Mouse (Mus musculus) embryonic stem cell, embryonic (primary cell): ENCODE results near the gene Rcc1l.

Experiments used
- CTCF ChIA-PET, 4 experiments: fragments of 300-600 bp in 2 of 4; fragments of 350-600 bp in 2 of 4; sonication (Branson Sonifier 250); formaldehyde crosslinking; loops; one replicate each; lab custom pipeline; 2022; ENCODE audit warnings: inconsistent platforms in 2 of 4; lab: Charles Lee
- POLR2A ChIA-PET, 4 experiments: fragments of 300-600 bp in 2 of 4; fragments of 350-600 bp in 2 of 4; sonication (Branson Sonifier 250); formaldehyde crosslinking; loops; one replicate each; lab custom pipeline; 2022; ENCODE audit warnings: antibody characterized with exemption in 4 of 4, inconsistent platforms in 1 of 4; lab: Charles Lee

Rcc1l gene

GRCm38 (mm10) chr5:134176169-134176881 lies at the start of gene Rcc1l:
TSS of gene Rcc1l (minus strand) at chr5:134176774.
- POLR2A ChIA-PET: interaction anchor here (0.6 to 5.5 kb wide), 60 partner anchors 8 to 789 kb away, joined by 3 to 27 read pairs (median 4); partner anchors contain the start of gene Gtf2ird2 (in 2 of the 4)
- CTCF ChIA-PET: interaction anchor here in 3 of 4 experiments (0.6 to 2.5 kb wide), 17 partner anchors 9 to 972 kb away, joined by 3 to 8 read pairs (median 4); no protein-coding TSS in a partner anchor

GRCm38 (mm10) chr5:134225110-134225901 lies 48.7 kb upstream of the Rcc1l start:
- ChIA-PET CTCF (interaction anchor here in 2 of 4 experiments (0.6 to 1.6 kb wide), 6 partner anchors 9 to 241 kb away, joined by 3 to 4 read pairs (median 3); no protein-coding TSS in a partner anchor), POLR2A (interaction anchor here in 3 of 4 experiments (0.6 to 2.8 kb wide), 7 partner anchors 11 to 1406 kb away, joined by 3 to 10 read pairs (median 3); partner anchors contain the start of gene Gtf2ird2 (in 1 of the 3))

GRCm38 (mm10) chr5:134221708-134222150 lies 45.2 kb upstream of the Rcc1l start:
- ChIA-PET CTCF (no interaction called here), POLR2A (interaction anchor here in 1 of 4 experiments (0.5 kb wide), 1 partner anchor 259 kb away, joined by 3 read pairs; no protein-coding TSS in a partner anchor)

- ChIA-PET POLR2A (interaction anchor here in 1 of 4 experiments (0.5 kb wide), 1 partner anchor 259 kb away, joined by 3 read pairs; no protein-coding TSS in a partner anchor), CTCF (interaction anchor here in 1 of 4 experiments (0.7 kb wide), 1 partner anchor 17 kb away, joined by 3 read pairs; no protein-coding TSS in a partner anchor)
Measured at GRCm38 (mm10) chr5:134221278-134221677, 44.7 kb upstream of the Rcc1l start.

GRCm38 (mm10) chr5:134217900-134218299 lies 41.3 kb upstream of the Rcc1l start:
- ChIA-PET CTCF (interaction anchor here in 2 of 4 experiments (0.7 to 1.9 kb wide), 3 partner anchors 13 to 273 kb away, joined by 3 to 6 read pairs (median 3); no protein-coding TSS in a partner anchor), POLR2A (interaction anchor here in 3 of 4 experiments (0.6 to 1.6 kb wide), 3 partner anchors 13 to 60 kb away, joined by 3 read pairs; no protein-coding TSS in a partner anchor)

- ChIA-PET CTCF (no interaction called here), POLR2A (interaction anchor here in 1 of 4 experiments (0.6 to 1.0 kb wide), 3 partner anchors 31 to 249 kb away, joined by 3 to 4 read pairs (median 3); no protein-coding TSS in a partner anchor)
Measured at GRCm38 (mm10) chr5:134214021-134214806, 37.6 kb upstream of the Rcc1l start.

- ChIA-PET POLR2A (interaction anchor here in 2 of 4 experiments (0.6 to 1.2 kb wide), 3 partner anchors 22 to 103 kb away, joined by 3 to 4 read pairs (median 4); no protein-coding TSS in a partner anchor), CTCF (interaction anchor here in 1 of 4 experiments (0.6 kb wide), 2 partner anchors 33 to 1878 kb away, joined by 3 read pairs; partner anchors contain the start of gene Rcc1l)
Measured at GRCm38 (mm10) chr5:134209931-134210554, 33.5 kb upstream of the Rcc1l start.

- CTCF ChIA-PET: interaction anchor here in 1 of 4 experiments (1.6 kb wide), 1 partner anchor 19 kb away, joined by 3 read pairs; no protein-coding TSS in a partner anchor
- POLR2A ChIA-PET: interaction anchor here in 2 of 4 experiments (0.6 to 1.1 kb wide), 2 partner anchors 9 to 119 kb away, joined by 5 to 7 read pairs; no protein-coding TSS in a partner anchor
Measured at GRCm38 (mm10) chr5:134206721-134207120, 30.1 kb upstream of the Rcc1l start.

- ChIA-PET CTCF (interaction anchor here in 2 of 4 experiments (0.6 to 1.0 kb wide), 2 partner anchors 147 to 160 kb away, joined by 3 to 4 read pairs; no protein-coding TSS in a partner anchor), POLR2A (interaction anchor here in 2 of 4 experiments (0.6 to 0.7 kb wide), 3 partner anchors 54 to 478 kb away, joined by 4 to 5 read pairs (median 4); no protein-coding TSS in a partner anchor)
Measured at GRCm38 (mm10) chr5:134193664-134194063, 17.1 kb upstream of the Rcc1l start.

- ChIA-PET CTCF (interaction anchor here (0.6 to 1.8 kb wide), 21 partner anchors 13 to 1976 kb away, joined by 3 to 8 read pairs (median 4); partner anchors contain the start of gene Clip2 (in 1 of the 4)), POLR2A (interaction anchor here (0.5 to 2.8 kb wide), 17 partner anchors 10 to 287 kb away, joined by 3 to 10 read pairs (median 3); partner anchors contain the start of gene Rcc1l (in 1 of the 4))
Measured at GRCm38 (mm10) chr5:134188571-134188970, 12.0 kb upstream of the Rcc1l start.

GRCm38 (mm10) chr5:134186961-134187731 lies 10.6 kb upstream of the Rcc1l start:
- ChIA-PET CTCF (interaction anchor here in 3 of 4 experiments (0.6 to 2.0 kb wide), 13 partner anchors 12 to 385 kb away, joined by 3 to 8 read pairs (median 3); no protein-coding TSS in a partner anchor), POLR2A (interaction anchor here in 2 of 4 experiments (0.7 to 2.8 kb wide), 7 partner anchors 9 to 183 kb away, joined by 3 to 10 read pairs (median 3); no protein-coding TSS in a partner anchor)

- ChIA-PET CTCF (interaction anchor here in 1 of 4 experiments (0.8 to 2.0 kb wide), 4 partner anchors 154 to 188 kb away, joined by 3 to 5 read pairs (median 4); no protein-coding TSS in a partner anchor), POLR2A (interaction anchor here in 3 of 4 experiments (0.6 to 3.5 kb wide), 13 partner anchors 8 to 187 kb away, joined by 3 to 23 read pairs (median 3); partner anchors contain the start of gene Rcc1l (in 1 of the 3))
Measured at GRCm38 (mm10) chr5:134186059-134186458, 9.5 kb upstream of the Rcc1l start.

GRCm38 (mm10) chr5:134183880-134184808 lies 7.6 kb upstream of the Rcc1l start, which contains the start of gene Gtf2ird2:
TSS of gene Gtf2ird2 (plus strand) at chr5:134184019.
- POLR2A ChIA-PET: interaction anchor here (0.6 to 3.5 kb wide), 49 partner anchors 8 to 749 kb away, joined by 3 to 23 read pairs (median 3); partner anchors contain the start of gene Rcc1l (in 1 of the 4)
- CTCF ChIA-PET: interaction anchor here in 3 of 4 experiments (0.5 to 1.0 kb wide), 6 partner anchors 11 to 310 kb away, joined by 3 to 5 read pairs (median 4); no protein-coding TSS in a partner anchor

- ChIA-PET CTCF (interaction anchor here in 1 of 4 experiments (0.6 kb wide), 1 partner anchor 55 kb away, joined by 6 read pairs; no protein-coding TSS in a partner anchor), POLR2A (interaction anchor here in 3 of 4 experiments (0.6 to 3.5 kb wide), 34 partner anchors 8 to 1811 kb away, joined by 3 to 23 read pairs (median 4); partner anchors contain the start of gene Rcc1l (in 1 of the 3))
Measured at GRCm38 (mm10) chr5:134183162-134183561, 6.6 kb upstream of the Rcc1l start.
